Mouse (Mus musculus) G1E (cell line): ENCODE measurements around the gene Aadacl4. TPM values are rescaled to one million over a fixed set of nuclear protein-coding genes. Genes with fewer than 3 reads are reported as not detected.

Source experiments
- ATAC-seq: 2 replicates; pipeline ENCODE4 v1.8.0; 2016; ENCODE audit warnings: mild to moderate bottlenecking; ENCODE audit not compliant: insufficient number of reproducible peaks, poor library complexity, low FRiP score, severe bottlenecking; ENCODE audit errors: extremely low read depth
- DNase-seq: peaks from one replicate; pipeline ENCODE4 v3.0.0; 2012; ENCODE audit warnings: low spot score
- H3K27me3 ChIP-seq: 2 replicates; pipeline ENCODE4 v1.6.1; 2012; ENCODE audit warnings: mild to moderate bottlenecking, low read length, inconsistent platforms; ENCODE audit not compliant: insufficient read depth
- H3K36me3 ChIP-seq: replicated peaks from 2 replicates; pipeline ENCODE3; 2012; ENCODE audit warnings: mild to moderate bottlenecking, inconsistent platforms
- H3K4me1 ChIP-seq: 2 replicates; pipeline ENCODE4 v1.6.1; 2012; ENCODE audit warnings: low read depth, low read length, inconsistent platforms, mixed read lengths; ENCODE audit not compliant: insufficient read depth
- H3K4me3 ChIP-seq: 2 replicates; pipeline ENCODE4 v1.5.1; 2012; ENCODE audit warnings: low read depth, mild to moderate bottlenecking, inconsistent platforms, low read length, moderate library complexity, mixed read lengths
- H3K9me3 ChIP-seq: replicated peaks from 2 replicates; pipeline ENCODE4 v1.6.1; 2012; ENCODE audit warnings: inconsistent platforms
- CTCF ChIP-seq: IDR thresholded peaks from 2 replicates; pipeline ENCODE4 v1.5.1; 2012; ENCODE audit warnings: low read depth, low read length, inconsistent platforms, mixed read lengths
- GATA1 ChIP-seq: IDR thresholded peaks from 2 replicates; pipeline ENCODE4 v1.6.1; 2012; ENCODE audit warnings: borderline replicate concordance, low read length, inconsistent platforms, mixed read lengths
- GATA2 ChIP-seq: IDR thresholded peaks from 2 replicates; pipeline ENCODE4 v1.6.1; 2012; ENCODE audit warnings: low read depth, low read length, inconsistent platforms, borderline replicate concordance
- POLR2AphosphoS5 ChIP-seq: IDR thresholded peaks from 2 replicates; pipeline ENCODE4 v1.6.1; 2012; ENCODE audit warnings: low read depth, low read length, inconsistent platforms; ENCODE audit not compliant: insufficient replicate concordance
- TAL1 ChIP-seq: conservative IDR thresholded peaks from 2 replicates; pipeline ENCODE4 v1.6.1; 2012; ENCODE audit warnings: low read depth, low read length, inconsistent platforms, mixed read lengths
- polyA plus RNA-seq: library from polyadenylated mRNA; stranded (reverse); fragments of >175 nt; gene quantifications from 2 replicates; pipeline ENCODE4 v1.2.3, GENCODE M21; 2012
- total RNA-seq, 2 experiments: library from RNA; stranded (forward) in 1 of 2; stranded (reverse) in 1 of 2; fragments of 200-1000 nt in 1 of 2; fragments of >200 nt in 1 of 2; fragmentation: Nextera tagmentation in 1 of 2; gene quantifications; 2 replicates each; pipeline ENCODE4 v1.2.3; 2014 to 2017

The Aadacl4 gene
- total and polyA plus RNA-seq, 3 experiments, result 0.16 TPM; not detected in 2

DNA sequence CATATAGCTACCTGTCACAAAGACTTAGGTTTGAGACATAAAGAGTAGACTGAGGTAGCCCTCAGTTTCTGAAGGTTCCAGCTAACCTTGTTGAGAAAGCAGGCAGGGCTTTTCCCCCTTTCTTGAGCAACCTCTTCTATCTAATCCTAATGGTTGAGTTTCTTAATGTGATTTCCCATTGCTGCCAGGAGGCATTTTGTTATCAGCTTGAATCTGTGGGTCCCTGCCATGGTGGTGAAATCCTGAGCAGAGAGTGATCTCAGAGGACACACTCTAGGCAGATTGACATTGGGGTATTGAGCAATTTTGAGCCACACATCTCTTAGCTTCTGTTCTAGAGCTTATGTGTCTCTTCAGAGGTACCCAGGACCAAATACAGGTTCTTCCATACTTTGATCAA, 24.8 kb downstream of the Aadacl4 start:
- Histone ChIP-seq H3K9me3 (0 out of 2 replicates have a peak, but pooled peaks cover 2% of the 10 kb centered on the region), H3K27me3 (no peaks in the 10 kb centered on the region), H3K4me1 (no peaks in the 10 kb centered on the region), H3K4me3 (no peak overlapping the region), H3K36me3 (no peaks in the 10 kb centered on the region)
- TF ChIP-seq TAL1 (no peak), POLR2AphosphoS5 (no peak), CTCF (no peak), GATA2 (no peak), GATA1 (no peak)
- DNase-seq, result no peak
- no peak for ATAC-seq

Other genes starting within 250 kb of the Aadacl4 start
- gene Pramef20, start 235.8 kb upstream of the Aadacl4 start, total RNA-seq (2014; fragmentation: Nextera tagmentation), result not detected in 2 replicates
- not detected in 2 replicates for gene Pramef20, start 235.8 kb upstream of the Aadacl4 start, total RNA-seq (2017)
- not detected in 2 replicates for gene Pramef20, start 235.8 kb upstream of the Aadacl4 start, polyA plus RNA-seq
- not detected in 2 replicates for gene Pramef12, start 205.2 kb upstream of the Aadacl4 start, total RNA-seq (2014; fragmentation: Nextera tagmentation)
- gene Pramef12, start 205.2 kb upstream of the Aadacl4 start, total RNA-seq (2017), result 0.05 TPM in 1 of 2 replicates, not detected in the other
- gene Pramef12, start 205.2 kb upstream of the Aadacl4 start, polyA plus RNA-seq, result not detected in 2 replicates
- gene 1700012P22Rik, start 174.9 kb upstream of the Aadacl4 start, total RNA-seq (2014; fragmentation: Nextera tagmentation), result not detected in 2 replicates
- gene 1700012P22Rik, start 174.9 kb upstream of the Aadacl4 start, total RNA-seq (2017), result not detected in 2 replicates
- not detected in 2 replicates for gene 1700012P22Rik, start 174.9 kb upstream of the Aadacl4 start, polyA plus RNA-seq
- gene Gm9944, start 160.4 kb upstream of the Aadacl4 start, total RNA-seq (2014; fragmentation: Nextera tagmentation), result not detected in 2 replicates
- gene Gm9944, start 160.4 kb upstream of the Aadacl4 start, total RNA-seq (2017), result not detected in 2 replicates
- gene Gm9944, start 160.4 kb upstream of the Aadacl4 start, polyA plus RNA-seq, result not detected in 2 replicates
- gene Aadacl3, start 150.0 kb upstream of the Aadacl4 start, total RNA-seq (2014; fragmentation: Nextera tagmentation), result not detected in 2 replicates
- gene Aadacl3, start 150.0 kb upstream of the Aadacl4 start, total RNA-seq (2017), result 0.05 TPM in 1 of 2 replicates, not detected in the other
- gene Aadacl3, start 150.0 kb upstream of the Aadacl4 start, polyA plus RNA-seq, result not detected in 2 replicates
- gene 9430007A20Rik, start 93.9 kb upstream of the Aadacl4 start, total RNA-seq (2014; fragmentation: Nextera tagmentation), result not detected in 2 replicates
- gene 9430007A20Rik, start 93.9 kb upstream of the Aadacl4 start, total RNA-seq (2017), result not detected in 2 replicates
- not detected in 2 replicates for gene 9430007A20Rik, start 93.9 kb upstream of the Aadacl4 start, polyA plus RNA-seq
- gene Gm13124, start 48.6 kb upstream of the Aadacl4 start, total RNA-seq (2014; fragmentation: Nextera tagmentation), result not detected in 2 replicates
- gene Gm13124, start 48.6 kb upstream of the Aadacl4 start, total RNA-seq (2017), result 0.16 TPM in 1 of 2 replicates, not detected in the other
- not detected in 2 replicates for gene Gm13124, start 48.6 kb upstream of the Aadacl4 start, polyA plus RNA-seq
- gene Gm436, start 72.7 kb downstream of the Aadacl4 start, total RNA-seq (2014; fragmentation: Nextera tagmentation), result not detected in 2 replicates
- not detected in 2 replicates for gene Gm436, start 72.7 kb downstream of the Aadacl4 start, total RNA-seq (2017)
- gene Gm436, start 72.7 kb downstream of the Aadacl4 start, polyA plus RNA-seq, result not detected in 2 replicates
- gene Gm13178, start 107.7 kb downstream of the Aadacl4 start, total RNA-seq (2014; fragmentation: Nextera tagmentation), result not detected in 2 replicates
- 0.11 TPM in 1 of 2 replicates, not detected in the other for gene Gm13178, start 107.7 kb downstream of the Aadacl4 start, total RNA-seq (2017)
- not detected in 2 replicates for gene Gm13178, start 107.7 kb downstream of the Aadacl4 start, polyA plus RNA-seq
- not detected in 2 replicates for gene Gm438, start 172.9 kb downstream of the Aadacl4 start, total RNA-seq (2014; fragmentation: Nextera tagmentation)
- gene Gm438, start 172.9 kb downstream of the Aadacl4 start, total RNA-seq (2017), result 0.11 TPM in 1 of 2 replicates, not detected in the other
- not detected in 2 replicates for gene Gm438, start 172.9 kb downstream of the Aadacl4 start, polyA plus RNA-seq